Mouse (Mus musculus) ES-Bruce4 (cell line): ENCODE measurements at regions not wholly inside any gene's neighbourhood (a gene's known extent, or its start where the extent isn't known, plus 50 kb on each side); places are given as distances from the start of the nearest gene placed in this dataset.

Experiments used
- H3K27ac ChIP-seq: 2 replicates; pipeline ENCODE4 v1.5.1; 2012; ENCODE audit warnings: low read length, inconsistent platforms; ENCODE audit not compliant: insufficient read depth
- H3K27me3 ChIP-seq: 2 replicates; pipeline ENCODE4 v1.6.1; 2012; ENCODE audit warnings: mild to moderate bottlenecking, low read length, inconsistent platforms; ENCODE audit not compliant: control insufficient read depth, poor library complexity, insufficient read depth, severe bottlenecking
- H3K36me3 ChIP-seq: 2 replicates; pipeline ENCODE4 v1.6.1; 2012; ENCODE audit warnings: inconsistent platforms, mild to moderate bottlenecking, low read length, moderate library complexity; ENCODE audit not compliant: control insufficient read depth, poor library complexity, insufficient read depth, severe bottlenecking
- H3K4me1 ChIP-seq: one replicate; pipeline ENCODE4 v1.8.1; 2011; ENCODE audit warnings: low read length; ENCODE audit not compliant: control insufficient read depth, insufficient read depth
- H3K4me3 ChIP-seq: 2 replicates; pipeline ENCODE4 v1.5.1; 2011; ENCODE audit warnings: low read depth, mild to moderate bottlenecking, low read length
- H3K9ac ChIP-seq: 2 replicates; pipeline ENCODE4 v1.6.1; 2012; ENCODE audit warnings: low read depth, mild to moderate bottlenecking, inconsistent platforms; ENCODE audit not compliant: poor library complexity, severe bottlenecking
- H3K9me3 ChIP-seq: replicated peaks from 2 replicates; pipeline ENCODE4 v1.6.1; 2012; ENCODE audit warnings: mild to moderate bottlenecking, low read length, inconsistent platforms; ENCODE audit not compliant: control insufficient read depth, poor library complexity, insufficient read depth, severe bottlenecking
- CTCF ChIP-seq: IDR thresholded peaks from one replicate; pipeline ENCODE4 v1.8.1; 2011; ENCODE audit warnings: low read depth, low read length
- EP300 ChIP-seq: IDR thresholded peaks from 2 replicates; pipeline ENCODE4 v1.6.1; 2011; ENCODE audit warnings: low read depth, low read length; ENCODE audit not compliant: insufficient read depth
- POLR2A ChIP-seq: IDR thresholded peaks from one replicate; pipeline ENCODE4 v1.8.1; 2011; ENCODE audit warnings: low read length; ENCODE audit not compliant: insufficient read depth

DNA sequence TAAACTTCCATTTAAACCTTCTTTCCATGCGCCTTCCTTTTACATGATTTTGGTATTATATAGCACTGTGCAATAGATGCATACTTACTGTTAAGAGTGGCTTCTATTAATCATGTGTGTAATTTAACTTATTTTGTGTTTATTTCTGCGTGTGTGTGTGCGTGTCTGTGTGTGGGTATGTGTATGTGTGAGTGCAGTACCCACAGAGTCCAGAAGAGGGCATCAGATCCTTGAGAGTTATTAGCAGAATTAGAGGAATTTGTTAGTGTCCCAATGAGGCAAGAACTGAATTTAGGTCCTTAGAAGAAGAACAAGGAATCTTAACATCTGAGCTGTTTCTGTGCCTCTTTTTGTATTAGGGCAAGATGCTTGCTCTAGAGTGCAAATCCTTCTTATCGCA is 499.5 kb downstream of the Plcl1 start:
- H3K27me3 ChIP-seq, result no peaks in the 10 kb centered on the region
- H3K4me3 ChIP-seq, result no peak overlapping the region
- H3K9ac ChIP-seq, result no peak overlapping the region
- TF ChIP-seq CTCF, result no peak
- TF ChIP-seq POLR2A, result no peak
- TF ChIP-seq EP300, result no peak
- no peaks in the 10 kb centered on the region for H3K36me3 ChIP-seq
- H3K27ac ChIP-seq, result no peak overlapping the region
- H3K9me3 ChIP-seq, result peaks cover 5% of the 10 kb centered on the region; the same call in 1 of the 2 replicates
- H3K4me1 ChIP-seq, result peaks cover 2% of the 10 kb centered on the region

DNA sequence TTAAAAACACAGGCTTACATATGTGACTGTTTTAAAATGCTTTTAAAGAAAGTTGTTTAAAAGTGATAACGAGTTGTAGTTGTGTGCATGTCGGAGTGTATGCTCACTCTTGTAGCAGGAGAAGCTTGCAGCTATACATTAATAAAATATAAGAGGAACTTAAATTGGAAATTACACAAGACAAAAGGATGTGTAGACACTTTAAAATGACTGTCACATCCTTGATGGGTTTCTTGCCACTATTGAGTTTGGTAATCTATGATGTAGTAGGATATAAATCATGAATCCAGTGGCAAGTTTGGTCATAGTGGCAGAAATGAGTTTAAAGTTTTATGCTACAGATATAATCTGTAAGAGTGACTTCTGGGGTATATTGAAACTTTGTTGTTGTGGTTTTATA is 504.3 kb downstream of the Plcl1 start:
- Histone ChIP-seq H3K4me3 (no peak overlapping the region), H3K27ac (no peak overlapping the region), H3K9ac (no peak overlapping the region), H3K27me3 (no peaks in the 10 kb centered on the region), H3K36me3 (no peaks in the 10 kb centered on the region), H3K4me1 (no peaks in the 10 kb centered on the region), H3K9me3 (peaks cover 5% of the 10 kb centered on the region; the same call in 1 of the 2 replicates)
- TF ChIP-seq EP300 (no peak), POLR2A (no peak), CTCF (no peak)

DNA sequence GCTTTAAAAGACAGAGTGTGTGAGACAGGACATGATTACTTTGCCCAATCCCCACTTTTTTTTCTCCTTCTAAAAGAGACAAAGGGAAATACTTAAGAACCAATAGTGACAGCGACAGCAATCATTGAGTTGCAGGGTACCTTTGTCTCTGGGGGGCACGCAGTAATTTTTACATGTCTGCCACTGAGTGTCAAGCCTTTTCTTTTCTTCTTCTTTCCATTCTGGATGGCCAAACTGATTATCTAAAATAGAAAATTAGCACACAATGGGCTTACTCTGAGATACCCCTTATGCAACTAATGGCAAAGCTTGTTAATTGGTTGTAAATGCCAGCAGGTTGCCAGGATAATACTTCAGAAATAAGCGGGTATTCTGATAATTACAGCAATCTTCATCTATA is 508.6 kb downstream of the Plcl1 start:
- TF ChIP-seq POLR2A (no peak), EP300 (no peak), CTCF (no peak)
- no peak overlapping the region for H3K9ac ChIP-seq
- no peak overlapping the region for H3K27ac ChIP-seq
- H3K27me3 ChIP-seq, result no peaks in the 10 kb centered on the region
- H3K9me3 ChIP-seq, result no peaks in the 10 kb centered on the region
- no peaks in the 10 kb centered on the region for H3K4me1 ChIP-seq
- no peaks in the 10 kb centered on the region for H3K36me3 ChIP-seq
- no peak overlapping the region for H3K4me3 ChIP-seq

DNA sequence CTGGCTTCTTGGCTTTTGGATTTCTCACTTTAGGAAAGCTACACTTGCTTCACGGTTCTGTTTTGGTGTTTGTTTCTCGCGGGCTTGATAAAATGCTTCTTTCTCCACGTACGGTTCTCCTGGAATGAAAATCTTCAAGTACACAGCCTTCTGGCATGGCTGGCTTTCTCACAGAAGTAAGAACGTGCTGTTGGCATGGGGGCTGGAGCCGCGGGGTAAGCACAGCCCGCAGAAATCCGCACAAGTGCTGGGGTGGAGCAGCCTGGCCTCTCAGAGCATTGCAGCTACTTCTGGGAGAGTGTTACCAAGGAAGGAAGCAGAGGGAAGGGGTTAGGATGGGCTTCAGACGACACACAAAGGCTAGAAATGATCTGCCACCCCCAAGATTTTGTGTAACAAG is 510.2 kb downstream of the Plcl1 start:
- H3K9me3 ChIP-seq, result no peaks in the 10 kb centered on the region
- no peaks in the 10 kb centered on the region for H3K36me3 ChIP-seq
- H3K4me1 ChIP-seq, result no peaks in the 10 kb centered on the region
- no peaks in the 10 kb centered on the region for H3K27me3 ChIP-seq
- H3K9ac ChIP-seq, result no peak overlapping the region
- TF ChIP-seq POLR2A, result no peak
- no peak overlapping the region for H3K27ac ChIP-seq
- no peak overlapping the region for H3K4me3 ChIP-seq

DNA sequence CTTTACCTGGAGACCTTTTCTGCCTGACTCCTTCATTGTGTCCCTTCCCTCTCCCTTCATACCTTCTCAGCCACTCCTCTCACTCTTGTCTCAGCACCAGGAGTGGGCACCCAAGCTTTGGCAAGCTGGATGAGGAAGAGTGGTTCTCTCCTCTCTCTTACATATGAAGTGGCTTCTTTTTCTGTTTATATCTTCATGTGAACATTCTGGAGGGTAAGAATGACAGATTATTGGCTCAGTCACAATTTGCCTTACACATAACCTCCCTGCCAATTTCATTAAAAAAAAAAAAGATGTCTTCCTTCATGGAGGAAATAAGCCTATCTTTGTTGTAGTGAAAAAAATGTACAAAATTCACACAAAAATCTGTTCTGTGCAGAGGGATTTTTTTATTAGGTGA is 513.8 kb downstream of the Plcl1 start:
- Histone ChIP-seq H3K9me3 (no peaks in the 10 kb centered on the region), H3K9ac (no peak overlapping the region), H3K27me3 (no peaks in the 10 kb centered on the region), H3K36me3 (no peaks in the 10 kb centered on the region), H3K27ac (no peak overlapping the region), H3K4me1 (no peaks in the 10 kb centered on the region), H3K4me3 (no peak overlapping the region)
- TF ChIP-seq POLR2A, result no peak
- no peak for TF ChIP-seq CTCF
- no peak for TF ChIP-seq EP300

DNA sequence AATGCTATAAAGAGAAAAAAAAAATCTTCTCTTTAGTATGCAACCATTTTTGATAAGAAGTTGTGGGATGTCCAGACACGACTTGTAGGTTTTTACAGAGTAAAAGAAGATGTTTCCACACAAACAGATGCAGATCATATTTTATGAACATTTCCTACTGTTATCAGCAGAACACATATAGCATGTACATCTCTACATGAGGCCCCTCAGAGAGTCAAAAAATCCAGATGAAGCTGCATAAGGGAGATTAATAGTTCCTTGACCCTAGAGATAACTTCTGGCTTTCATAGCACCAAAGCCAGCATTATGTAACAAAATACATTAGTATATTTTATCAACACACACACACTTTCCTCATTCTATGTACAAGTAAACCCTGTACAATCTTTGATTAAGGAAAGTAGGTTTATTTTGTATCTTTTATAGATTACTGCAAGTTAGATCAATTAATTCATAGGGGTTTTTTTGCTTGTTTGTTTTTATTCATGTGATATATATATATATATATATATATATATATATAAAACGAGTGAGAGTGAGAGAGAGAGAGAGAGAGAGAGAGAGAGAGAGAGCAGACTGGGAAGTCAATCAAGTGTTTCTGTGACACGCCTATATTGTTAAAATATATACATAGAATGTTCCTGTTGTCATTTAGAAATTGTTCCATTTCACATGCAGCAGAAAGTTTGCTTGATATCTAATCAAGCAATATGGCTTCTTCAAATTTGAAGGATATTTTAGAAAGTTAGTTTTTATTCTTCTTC is 541.2 kb downstream of the Plcl1 start:
- TF ChIP-seq EP300, result no peak
- no peak for TF ChIP-seq CTCF
- no peak for TF ChIP-seq POLR2A
- no peaks in the 10 kb centered on the region for H3K36me3 ChIP-seq
- H3K4me3 ChIP-seq, result no peak overlapping the region
- peaks cover 2% of the 10 kb centered on the region for H3K4me1 ChIP-seq
- no peaks in the 10 kb centered on the region for H3K27me3 ChIP-seq
- no peaks in the 10 kb centered on the region for H3K9me3 ChIP-seq
- no peak overlapping the region for H3K27ac ChIP-seq
- H3K9ac ChIP-seq, result no peak overlapping the region
